Mouse (Mus musculus) lung, adult 2 months (tissue): ENCODE results near the gene Klhdc8a.

ENCODE experiments used
- CTCF ChIP-seq: fragments of 200-500 bp; IDR thresholded peaks from 2 replicates; pipeline ENCODE4 v1.5.1; 2011; ENCODE audit warnings: mild to moderate bottlenecking, low read length, control low read depth; ENCODE audit not compliant: insufficient read depth
- POLR2A ChIP-seq: fragments of 200-500 bp; IDR thresholded peaks from 2 replicates; pipeline ENCODE4 v1.6.1; 2011; ENCODE audit warnings: low read depth, mild to moderate bottlenecking, control low read depth, low read length, borderline replicate concordance; ENCODE audit errors: extremely low read depth

DNA sequence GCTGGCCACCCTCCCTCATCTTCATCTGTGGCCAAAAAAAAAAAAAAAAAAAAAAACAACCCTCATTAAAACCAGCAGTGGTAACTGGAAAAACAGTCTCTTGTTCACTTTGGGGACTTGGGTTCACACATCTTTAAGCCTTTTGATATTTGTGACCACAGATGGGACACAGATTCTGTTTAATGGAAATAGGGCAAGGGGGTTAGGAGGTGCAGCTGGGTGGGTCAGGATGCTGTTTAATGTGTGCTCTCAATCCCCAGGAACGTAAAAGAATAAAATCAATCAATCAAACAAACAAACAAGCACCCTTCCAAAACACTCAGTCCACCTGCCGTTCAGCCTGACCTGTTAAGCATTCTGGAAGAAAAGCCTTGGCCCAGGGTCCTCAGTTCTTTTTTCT is 34.8 kb downstream of the Klhdc8a start:
- TF ChIP-seq CTCF (no peak), POLR2A (no peak)
